In genomic region chr11:45007311-45007710, GRCm38 (mm10) we compare ENCODE assay signal across 11 mouse cellular contexts.
"Had no signal": no experiment of that assay in that cellular context is flagged by ENCODE, and none has a peak within 500 bp of the region (broad histone marks: within the 10 kb centered on the region; RNA-seq: fewer than 3 reads in every experiment).

No protein-coding gene starts in this region.

- H3K9ac ChIP-seq: limb, embryonic 13.5 days; liver, embryonic 12.5 days; liver, embryonic 15.5 days; lung, embryonic 15.5 days; midbrain, embryonic 13.5 days; stomach, embryonic 15.5 days had no signal

- H3K4me3 ChIP-seq: liver, embryonic 12.5 days; liver, embryonic 15.5 days; midbrain, embryonic 13.5 days; myocyte had no signal

- DNase-seq: left cerebral cortex, postnatal 4 days; liver had no signal

- H3K4me1 ChIP-seq: liver, embryonic 12.5 days; liver, embryonic 15.5 days; lung, embryonic 15.5 days had no signal

- H3K9me3 ChIP-seq: limb, embryonic 13.5 days; liver, embryonic 12.5 days; liver, embryonic 15.5 days; lung, embryonic 15.5 days; megakaryocyte, embryonic 14.5 days; midbrain, embryonic 10.5 days; midbrain, embryonic 13.5 days; stomach, embryonic 15.5 days had no signal

- H3K36me3 ChIP-seq: liver, embryonic 12.5 days; liver, embryonic 15.5 days; lung, embryonic 15.5 days; midbrain, embryonic 10.5 days; midbrain, embryonic 13.5 days; stomach, embryonic 15.5 days had no signal

- H3K27ac ChIP-seq: limb, embryonic 13.5 days; liver, embryonic 12.5 days; liver, embryonic 15.5 days; lung, embryonic 15.5 days; midbrain, embryonic 10.5 days; midbrain, embryonic 13.5 days; stomach, embryonic 15.5 days had no signal

- H3K27me3 ChIP-seq: liver, embryonic 12.5 days; liver, embryonic 15.5 days; lung, embryonic 15.5 days; midbrain, embryonic 13.5 days had no signal

- ATAC-seq: liver, embryonic 12.5 days had no signal
